Mouse (Mus musculus) midbrain, embryonic 14.5 days (tissue): ENCODE measurements around the gene Patl2. TPM values are rescaled to one million over a fixed set of nuclear protein-coding genes. Genes with fewer than 3 reads are reported as not detected.

Experiments
- ATAC-seq: fragments of 200-750 bp; cut with Nextera tagmentation; 2 replicates; pipeline ENCODE4 v1.8.0; 2017; ENCODE audit warnings: moderate number of reproducible peaks, moderate library complexity; ENCODE audit not compliant: low FRiP score, low TSS enrichment
- DNase-seq: peaks from one replicate; pipeline ENCODE4 v3.0.0-alpha.2; 2015
- H3K27ac ChIP-seq: fragments of 300-500 bp; sonication (generic); replicated peaks from 2 replicates; pipeline ENCODE4 v1.5.1; 2014; ENCODE audit warnings: mild to moderate bottlenecking, low read depth, low read length, moderate library complexity
- H3K27me3 ChIP-seq: fragments of 300-500 bp; sonication (generic); 2 replicates; pipeline ENCODE4 v1.6.1; 2014; ENCODE audit warnings: low read length, control low read depth, mixed read lengths; ENCODE audit not compliant: control insufficient read depth, insufficient read depth
- H3K36me3 ChIP-seq: fragments of 300-500 bp; sonication (generic); 2 replicates; pipeline ENCODE4 v1.6.1; 2014; ENCODE audit warnings: low read length, control low read depth; ENCODE audit not compliant: control insufficient read depth, insufficient read depth
- H3K4me1 ChIP-seq: fragments of 300-500 bp; sonication (generic); 2 replicates; pipeline ENCODE4 v1.6.1; 2014; ENCODE audit warnings: mild to moderate bottlenecking, antibody characterized with exemption, low read length, control low read depth; ENCODE audit not compliant: control insufficient read depth, insufficient read depth
- H3K4me2 ChIP-seq: fragments of 300-500 bp; sonication (generic); 2 replicates; pipeline ENCODE4 v1.6.1; 2014; ENCODE audit warnings: mild to moderate bottlenecking, low read length, moderate library complexity
- H3K4me3 ChIP-seq: fragments of 300-500 bp; sonication (generic); replicated peaks from 2 replicates; pipeline ENCODE4 v1.5.1; 2014; ENCODE audit warnings: low read depth, low read length
- H3K9ac ChIP-seq: fragments of 300-500 bp; sonication (generic); replicated peaks from 2 replicates; pipeline ENCODE4 v1.6.1; 2014; ENCODE audit warnings: mild to moderate bottlenecking, low read length, moderate library complexity
- H3K9me3 ChIP-seq: fragments of 300-500 bp; sonication (generic); 2 replicates; pipeline ENCODE4 v1.6.1; 2016; ENCODE audit warnings: low read length, control low read depth, mixed read lengths; ENCODE audit not compliant: control insufficient read depth
- WGBS: fragments of 180-500 bp; shearing (Covaris S2); extraction: QIAGEN DNeasy Blood & Tissue Kit; methylation state at CpG from one replicate; pipeline ENCODE4 v1.1.7; 2014; 5-methylcytosine and 5-hydroxymethylcytosine counted together
- polyA plus RNA-seq: library from polyadenylated mRNA; unstranded; fragments of >200 nt; fragmentation: Nextera tagmentation; extraction: Ambion mirVana; gene quantifications from 2 replicates; pipeline ENCODE4 v1.2.1, GENCODE M21; 2014

The Patl2 gene
- polyA plus RNA-seq, 1 experiment from 2014 or later: not detected

DNA sequence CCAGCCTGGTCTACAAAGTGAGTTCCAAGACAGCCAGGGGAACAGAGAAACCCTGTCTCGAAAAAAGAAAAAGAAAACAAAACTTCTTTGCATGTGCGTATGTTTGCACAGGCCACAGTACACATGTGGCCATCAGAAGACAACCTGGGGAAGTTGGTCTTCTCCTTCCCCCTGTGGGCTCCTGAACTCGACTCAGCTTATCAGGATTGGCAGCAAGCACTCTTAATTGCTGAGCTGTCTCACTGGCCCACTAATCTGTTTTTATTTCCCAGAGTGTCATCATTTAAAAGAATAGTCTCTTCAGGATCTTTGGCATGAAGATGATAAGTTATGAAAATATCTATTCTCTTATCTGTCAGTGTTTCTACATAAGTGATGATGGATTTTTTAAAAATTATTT is 5.9 kb upstream of the Patl2 start:
- Histone ChIP-seq H3K4me1 (no peaks in the 10 kb centered on the region), H3K4me3 (no peak overlapping the region), H3K9me3 (no peaks in the 10 kb centered on the region), H3K4me2 (no peak overlapping the region), H3K9ac (no peak overlapping the region), H3K27me3 (no peaks in the 10 kb centered on the region), H3K36me3 (no peaks in the 10 kb centered on the region), H3K27ac (no peak overlapping the region)
- 84% methylated on average over 3 of the region's 3 CpGs for WGBS
- no peak for DNase-seq
- ATAC-seq: no peak

DNA sequence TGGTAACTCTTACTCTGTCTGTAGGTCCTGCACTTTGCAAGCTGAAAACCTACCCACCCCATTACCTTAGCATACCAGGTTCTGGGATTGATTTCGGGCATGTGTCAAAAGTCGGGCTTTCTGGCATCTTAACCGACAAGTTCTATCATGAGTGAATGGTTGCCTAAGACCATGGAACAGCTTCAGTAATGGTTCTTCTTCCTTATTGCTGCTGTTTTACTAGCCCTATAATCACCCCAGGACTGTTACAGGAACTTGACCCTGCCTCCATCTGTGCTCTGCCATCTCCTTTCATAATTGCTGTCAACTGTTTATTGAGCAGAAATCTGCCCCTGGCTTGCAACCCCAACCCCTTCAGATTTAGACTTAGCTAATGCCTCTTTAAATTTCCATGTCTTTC is 762 bp upstream of the Patl2 start:
- H3K27me3 ChIP-seq: no peaks in the 10 kb centered on the region
- H3K9me3 ChIP-seq: no peaks in the 10 kb centered on the region
- no peaks in the 10 kb centered on the region for H3K36me3 ChIP-seq
- H3K4me1 ChIP-seq: no peaks in the 10 kb centered on the region
- H3K27ac ChIP-seq: no peak overlapping the region
- no peak overlapping the region for H3K4me2 ChIP-seq
- no peak overlapping the region for H3K9ac ChIP-seq
- WGBS: 90% methylated on average over 3 of the region's 3 CpGs
- H3K4me3 ChIP-seq: no peak overlapping the region
- ATAC-seq: no peak
- no peak for DNase-seq

DNA sequence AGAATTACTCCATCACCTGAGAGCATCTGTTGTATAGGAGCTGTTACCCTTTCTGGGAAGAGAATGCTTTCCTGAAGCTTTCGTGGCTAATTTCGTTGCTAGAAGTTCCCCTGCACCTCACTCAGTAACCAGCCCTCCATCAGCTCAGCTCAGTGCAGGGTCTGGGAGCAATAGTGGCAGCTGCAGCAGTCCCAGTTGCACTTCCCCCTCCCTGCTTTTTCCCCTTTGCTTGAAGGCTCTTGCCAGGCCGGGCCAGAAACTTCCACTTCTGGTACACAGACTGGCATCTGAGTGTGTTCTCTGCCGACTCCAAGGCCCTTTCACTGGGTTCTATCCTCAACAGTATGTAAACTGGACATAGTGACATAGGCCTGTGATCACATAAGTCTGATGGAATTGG is 903 bp downstream of the Patl2 start:
- Histone ChIP-seq H3K4me2 (no peak overlapping the region), H3K27ac (no peak overlapping the region), H3K9ac (no peak overlapping the region), H3K4me3 (no peak overlapping the region), H3K36me3 (no peaks in the 10 kb centered on the region), H3K4me1 (no peaks in the 10 kb centered on the region), H3K9me3 (no peaks in the 10 kb centered on the region), H3K27me3 (no peaks in the 10 kb centered on the region)
- 90% methylated on average over 4 of the region's 4 CpGs for WGBS
- ATAC-seq (no peak), DNase-seq (no peak)

DNA sequence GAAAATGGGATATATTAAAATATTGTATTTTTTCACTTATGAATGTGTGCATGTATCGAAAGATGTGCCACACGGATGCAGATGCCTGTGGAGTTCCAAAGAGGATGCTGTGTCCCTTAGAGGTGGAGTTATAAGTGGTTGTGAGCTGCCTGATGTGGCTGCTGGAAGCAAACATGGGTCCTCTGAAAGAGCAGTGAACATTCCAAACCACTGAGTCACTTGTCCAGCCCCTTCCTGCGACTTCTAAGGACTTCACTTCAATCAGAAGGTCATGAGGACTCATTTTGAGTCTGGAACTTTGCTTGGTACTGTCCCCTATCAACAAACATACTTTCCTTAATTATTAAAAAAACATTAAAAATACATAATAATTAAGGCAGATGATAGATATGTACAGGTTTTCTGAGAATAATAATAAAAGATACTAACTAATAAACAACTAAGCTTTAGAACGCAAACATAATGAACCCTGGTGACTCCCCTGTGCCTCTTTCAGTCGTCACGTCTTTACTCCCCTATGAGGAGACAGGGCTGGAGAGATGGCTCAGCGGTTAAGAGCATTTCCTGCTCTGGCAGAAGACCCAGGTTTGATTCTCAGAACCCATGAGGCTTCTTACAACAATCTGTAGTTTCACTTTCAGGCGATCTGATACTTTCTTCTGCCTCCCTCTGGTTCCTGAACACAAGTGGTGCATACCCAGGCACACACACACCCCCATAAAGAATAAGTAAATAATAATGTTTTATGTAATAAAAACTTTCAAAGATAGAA is 5.8 kb downstream of the Patl2 start:
- Histone ChIP-seq H3K9ac (no peak overlapping the region), H3K9me3 (no peaks in the 10 kb centered on the region), H3K4me3 (no peak overlapping the region), H3K27me3 (no peaks in the 10 kb centered on the region), H3K27ac (no peak overlapping the region), H3K4me1 (no peaks in the 10 kb centered on the region), H3K4me2 (no peak overlapping the region), H3K36me3 (no peaks in the 10 kb centered on the region)
- DNase-seq (no peak), ATAC-seq (no peak)
- 77% methylated on average over 8 of the region's 8 CpGs for WGBS

DNA sequence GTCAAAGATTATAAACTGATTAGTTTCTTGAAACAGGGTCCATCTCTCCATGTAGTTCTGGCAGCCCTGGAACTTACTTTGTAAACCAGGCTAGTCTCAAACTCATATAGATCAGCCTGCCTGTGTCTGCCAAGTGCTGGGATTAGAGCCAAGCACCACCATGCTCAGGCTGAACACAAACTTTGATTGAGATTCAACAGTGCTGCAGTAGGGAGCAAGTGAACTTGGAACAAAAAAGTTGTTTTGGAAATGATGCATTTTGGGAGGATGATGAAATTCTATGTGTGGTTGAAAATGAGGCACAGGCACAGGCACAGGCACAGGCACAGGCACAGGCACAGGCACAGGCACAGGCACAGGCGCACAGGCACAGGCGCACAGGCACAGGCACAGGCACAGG is 13.8 kb downstream of the Patl2 start:
- Histone ChIP-seq H3K4me3 (no peak overlapping the region), H3K4me1 (no peaks in the 10 kb centered on the region), H3K27me3 (no peaks in the 10 kb centered on the region), H3K9ac (no peak overlapping the region), H3K4me2 (no peak overlapping the region), H3K27ac (no peak overlapping the region), H3K9me3 (no peaks in the 10 kb centered on the region), H3K36me3 (no peaks in the 10 kb centered on the region)
- DNase-seq: no peak
- 94% methylated on average over 2 of the region's 2 CpGs for WGBS
- no peak for ATAC-seq

DNA sequence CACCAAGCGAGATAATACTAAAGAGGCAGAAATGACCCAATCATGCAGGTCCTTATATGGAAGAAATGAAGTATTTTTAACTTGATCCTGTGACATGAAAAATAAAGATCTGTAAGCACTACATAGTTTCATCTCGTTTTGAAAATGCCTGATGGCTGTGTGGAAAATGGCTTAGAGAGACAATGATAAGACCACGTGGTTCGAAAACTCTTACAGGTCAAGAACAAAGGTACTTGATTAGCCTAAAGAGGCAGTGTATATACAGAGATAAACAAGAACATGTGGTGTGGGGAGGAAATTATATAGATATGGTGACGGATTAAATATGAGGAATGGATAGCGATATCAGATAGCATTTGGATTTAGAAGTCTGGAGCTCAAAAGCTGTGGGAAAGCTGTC is 14.7 kb downstream of the Patl2 start:
- WGBS: 89% methylated on average over 6 of the region's 6 CpGs

DNA sequence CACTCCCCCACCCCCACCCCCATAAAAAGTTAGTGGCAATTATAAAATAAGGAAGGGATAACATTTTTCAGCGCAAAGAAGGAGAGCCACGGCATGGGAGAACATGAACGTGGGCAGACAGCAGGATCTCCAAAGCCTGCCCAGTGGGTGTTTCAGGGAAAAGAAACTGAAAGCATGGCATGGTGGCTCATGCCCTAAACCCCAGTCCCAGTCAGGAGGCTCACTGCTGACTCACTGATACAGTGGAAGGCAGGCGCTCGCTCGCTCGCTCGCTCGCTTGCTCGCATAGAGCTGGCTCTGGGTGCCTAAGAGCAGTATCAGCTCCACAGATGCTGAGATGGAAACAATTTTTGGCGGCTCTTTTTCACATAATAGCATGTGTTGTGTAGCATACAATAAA is 21.7 kb downstream of the Patl2 start:
- 89% methylated on average over 11 of the region's 11 CpGs for WGBS
- H3K36me3 ChIP-seq: no peaks in the 10 kb centered on the region
- H3K9me3 ChIP-seq: no peaks in the 10 kb centered on the region
- ATAC-seq (no peak), DNase-seq (no peak)
- no peak overlapping the region for H3K4me3 ChIP-seq
- no peak overlapping the region for H3K4me2 ChIP-seq
- no peak overlapping the region for H3K9ac ChIP-seq
- no peaks in the 10 kb centered on the region for H3K27me3 ChIP-seq
- H3K27ac ChIP-seq: no peak overlapping the region
- H3K4me1 ChIP-seq: no peaks in the 10 kb centered on the region

More for the DNA sequence above, 14.7 kb downstream of the Patl2 start:
- DNase-seq (no peak), ATAC-seq (no peak)
- no peak overlapping the region for H3K4me3 ChIP-seq
- H3K27ac ChIP-seq: no peak overlapping the region
- H3K36me3 ChIP-seq: no peaks in the 10 kb centered on the region
- no peak overlapping the region for H3K9ac ChIP-seq
- no peak overlapping the region for H3K4me2 ChIP-seq
- no peaks in the 10 kb centered on the region for H3K27me3 ChIP-seq
- no peaks in the 10 kb centered on the region for H3K9me3 ChIP-seq
- no peaks in the 10 kb centered on the region for H3K4me1 ChIP-seq

DNA sequence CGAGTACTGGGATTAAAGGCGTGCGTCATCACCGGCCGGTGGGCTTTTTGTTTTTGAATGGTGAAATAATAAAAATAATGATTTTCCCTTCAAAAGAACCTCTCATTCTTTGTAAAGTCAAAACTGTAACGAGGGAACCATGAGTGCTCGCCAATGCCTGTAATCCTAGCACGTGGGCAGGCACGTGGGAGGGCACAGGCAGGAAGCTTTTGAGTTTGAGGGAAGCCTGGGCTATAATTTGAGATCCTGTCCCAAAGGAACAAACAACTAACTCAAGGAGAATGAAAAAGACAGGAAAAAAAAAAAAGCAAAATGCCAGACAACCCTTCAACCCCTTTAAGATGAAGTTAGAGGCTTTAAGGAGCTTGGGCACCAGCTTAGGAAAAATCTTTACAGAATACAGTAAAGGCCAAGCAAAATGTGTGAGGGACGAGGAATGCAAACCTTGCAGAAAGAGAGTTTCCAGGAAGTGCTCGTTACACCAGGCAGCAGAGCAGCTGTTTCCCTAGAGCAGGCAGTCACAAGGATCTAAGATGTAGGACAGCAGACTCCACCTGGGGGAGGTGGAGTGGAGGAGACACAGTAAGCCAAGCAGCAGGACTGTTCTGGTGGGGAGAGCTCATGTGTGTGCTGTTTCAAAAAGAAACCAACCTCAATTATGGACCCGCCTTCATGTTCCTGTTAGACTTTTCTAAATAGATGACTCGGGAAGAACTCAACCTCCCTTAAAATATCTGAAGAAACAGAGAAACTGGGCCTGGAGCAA is 22.4 kb downstream of the Patl2 start:
- Histone ChIP-seq H3K4me3 (no peak overlapping the region), H3K4me2 (no peak overlapping the region), H3K27me3 (no peaks in the 10 kb centered on the region), H3K4me1 (no peaks in the 10 kb centered on the region), H3K36me3 (no peaks in the 10 kb centered on the region), H3K9ac (no peak overlapping the region), H3K27ac (no peak overlapping the region), H3K9me3 (no peaks in the 10 kb centered on the region)
- 88% methylated on average over 13 of the region's 13 CpGs for WGBS
- DNase-seq (no peak), ATAC-seq (no peak)

DNA sequence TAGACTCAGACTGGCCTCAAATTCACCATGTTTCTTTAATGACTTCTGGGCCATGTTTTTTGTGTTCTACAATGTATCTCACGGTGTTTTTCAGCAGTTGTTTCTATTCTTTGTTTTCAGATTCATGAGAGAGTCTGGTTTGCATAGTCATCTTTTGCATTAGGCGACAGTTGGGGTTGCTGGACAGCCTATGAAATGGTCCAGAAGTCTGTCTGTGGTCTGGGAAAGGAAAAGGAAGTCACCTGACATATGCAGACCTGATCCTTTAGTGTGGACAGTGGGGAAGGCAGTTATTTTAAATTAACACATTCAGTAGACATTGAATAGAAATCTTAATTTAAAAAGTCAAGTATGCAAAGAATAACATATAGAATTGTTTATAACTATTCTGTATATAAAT is 23.5 kb downstream of the Patl2 start:
- DNase-seq: no peak
- Histone ChIP-seq H3K27me3 (no peaks in the 10 kb centered on the region), H3K4me1 (no peaks in the 10 kb centered on the region), H3K27ac (no peak overlapping the region), H3K9ac (no peak overlapping the region), H3K36me3 (no peaks in the 10 kb centered on the region), H3K4me3 (no peak overlapping the region), H3K4me2 (no peak overlapping the region), H3K9me3 (no peaks in the 10 kb centered on the region)
- no peak for ATAC-seq
- WGBS: 82% methylated on average over 2 of the region's 2 CpGs
